Mouse (Mus musculus) CD4-positive, CD25-positive, alpha-beta regulatory T cell (primary cell): ENCODE results near the gene Gmnn. TPM values are rescaled to one million over a fixed set of nuclear protein-coding genes. Genes with fewer than 3 reads are reported as not detected.

Source experiments
- polyA plus RNA-seq: library from polyadenylated mRNA; unstranded; fragments of 100-300 nt; shearing (Covaris generic); gene quantifications from one replicate; pipeline ENCODE4 v1.2.1, GENCODE M21; 2017

The Gmnn gene
- polyA plus RNA-seq = 24.2 TPM

DNA sequence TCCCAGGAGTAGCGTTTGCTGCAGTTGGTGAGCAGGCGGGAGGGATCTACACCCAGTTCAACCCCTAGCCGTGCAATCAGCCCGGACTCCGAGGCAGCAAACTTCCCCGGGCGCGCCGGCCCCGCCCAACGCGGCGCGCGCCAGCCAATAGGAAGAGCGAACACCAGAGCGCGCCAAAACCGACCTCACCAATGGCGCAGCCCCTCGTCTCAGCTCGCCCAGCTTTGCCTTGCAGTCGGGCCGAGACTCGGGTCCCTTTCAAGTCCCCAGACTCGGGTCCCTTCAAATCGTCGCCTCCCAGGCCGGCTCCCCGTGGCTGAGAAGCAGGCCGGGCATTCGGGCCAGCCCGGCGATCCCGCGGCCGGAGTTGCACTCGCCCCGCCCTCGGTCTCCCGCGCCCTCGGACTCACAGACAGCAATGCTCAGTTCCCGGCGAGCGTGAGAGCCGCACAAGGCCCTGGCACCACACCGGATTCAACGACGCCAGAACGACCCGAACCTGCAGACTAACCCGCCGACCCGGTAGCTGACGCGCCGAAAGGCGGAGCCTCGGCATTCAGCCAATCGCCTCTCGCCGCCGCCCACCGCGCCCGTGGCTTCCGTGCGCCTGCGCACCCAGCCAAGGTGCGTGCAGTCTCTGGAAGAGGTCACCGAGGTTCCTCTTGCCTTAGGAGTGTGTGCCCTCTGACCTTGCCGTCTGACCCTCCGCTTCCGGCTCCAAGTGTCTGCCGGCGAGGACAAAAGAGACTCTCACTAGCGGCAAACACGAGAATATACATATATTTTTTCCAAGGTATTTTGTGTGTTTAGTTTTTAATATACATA is at the start of gene Gmnn:
Gene Gmnn (minus strand): TSS at position 521 of the 825 bp plus-strand sequence.

GRCm38 (mm10) chr13:24801308-24801921 is 39.7 kb upstream of the Gmnn start, which contains the start of gene BC005537:
Gene BC005537, plus strand, starts transcription at chr13:24801657.

DNA sequence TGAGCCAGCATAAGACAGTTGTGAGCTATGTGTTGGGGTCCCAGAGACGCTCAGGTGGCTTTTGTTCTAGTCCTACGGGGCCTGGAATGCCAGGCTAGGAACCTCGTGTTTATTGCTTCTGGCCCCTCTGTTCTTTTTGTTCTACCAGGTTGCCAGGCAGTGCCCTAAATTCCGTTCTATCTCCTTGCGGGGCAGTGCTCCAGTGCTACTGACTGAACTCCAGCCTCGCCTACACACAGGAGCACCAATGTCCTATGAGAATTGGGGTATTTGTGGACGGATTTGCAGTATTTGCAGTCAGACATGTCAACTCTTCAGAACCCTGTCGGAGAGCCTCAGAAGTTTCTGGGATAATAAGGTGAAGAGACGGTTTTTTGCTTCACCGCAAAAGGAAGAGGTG is 20.7 kb downstream of the Gmnn start, which contains the start of gene Armh2:
Gene Armh2 (plus strand): TSS at position 205 of the 400 bp plus-strand sequence.

Other genes starting within 250 kb of the Gmnn start
- gene Ripor2, start 179.7 kb downstream of the Gmnn start, polyA plus RNA-seq = 367 TPM
- 0.20 TPM for gene Armh2, start 20.7 kb downstream of the Gmnn start, polyA plus RNA-seq
- 20.0 TPM for gene BC005537, start 39.7 kb upstream of the Gmnn start, polyA plus RNA-seq
- gene Acot13, start 69.6 kb upstream of the Gmnn start, polyA plus RNA-seq = 76.9 TPM
- gene Tdp2, start 69.8 kb upstream of the Gmnn start, polyA plus RNA-seq = 66.0 TPM
- gene D130043K22Rik, start 83.2 kb upstream of the Gmnn start, polyA plus RNA-seq = 0.89 TPM
- 0.93 TPM for gene Aldh5a1, start 175.7 kb upstream of the Gmnn start, polyA plus RNA-seq
- 2.9 TPM for gene Gpld1, start 181.2 kb upstream of the Gmnn start, polyA plus RNA-seq